Mouse (Mus musculus) cerebellum, adult (tissue): ENCODE measurements around the gene Mgst2.

Experiments used
- ATAC-seq: cut with Nextera tagmentation; 2 replicates; pipeline ENCODE4 v1.9.2; 2017; ENCODE audit warnings: mild to moderate bottlenecking, moderate library complexity, mixed read lengths; ENCODE audit not compliant: insufficient number of reproducible peaks, low FRiP score, low TSS enrichment

Mgst2 gene

GRCm38 (mm10) chr3:51660060-51660459 lies at the start of gene Mgst2:
TSS of gene Mgst2 (plus strand) at chr3:51660360.
- no peak for ATAC-seq

- ATAC-seq, result peak; percentile 64; the same call in 1 of the 2 replicates
Measured at GRCm38 (mm10) chr3:51611972-51612371, 48.2 kb upstream of the Mgst2 start.

DNA sequence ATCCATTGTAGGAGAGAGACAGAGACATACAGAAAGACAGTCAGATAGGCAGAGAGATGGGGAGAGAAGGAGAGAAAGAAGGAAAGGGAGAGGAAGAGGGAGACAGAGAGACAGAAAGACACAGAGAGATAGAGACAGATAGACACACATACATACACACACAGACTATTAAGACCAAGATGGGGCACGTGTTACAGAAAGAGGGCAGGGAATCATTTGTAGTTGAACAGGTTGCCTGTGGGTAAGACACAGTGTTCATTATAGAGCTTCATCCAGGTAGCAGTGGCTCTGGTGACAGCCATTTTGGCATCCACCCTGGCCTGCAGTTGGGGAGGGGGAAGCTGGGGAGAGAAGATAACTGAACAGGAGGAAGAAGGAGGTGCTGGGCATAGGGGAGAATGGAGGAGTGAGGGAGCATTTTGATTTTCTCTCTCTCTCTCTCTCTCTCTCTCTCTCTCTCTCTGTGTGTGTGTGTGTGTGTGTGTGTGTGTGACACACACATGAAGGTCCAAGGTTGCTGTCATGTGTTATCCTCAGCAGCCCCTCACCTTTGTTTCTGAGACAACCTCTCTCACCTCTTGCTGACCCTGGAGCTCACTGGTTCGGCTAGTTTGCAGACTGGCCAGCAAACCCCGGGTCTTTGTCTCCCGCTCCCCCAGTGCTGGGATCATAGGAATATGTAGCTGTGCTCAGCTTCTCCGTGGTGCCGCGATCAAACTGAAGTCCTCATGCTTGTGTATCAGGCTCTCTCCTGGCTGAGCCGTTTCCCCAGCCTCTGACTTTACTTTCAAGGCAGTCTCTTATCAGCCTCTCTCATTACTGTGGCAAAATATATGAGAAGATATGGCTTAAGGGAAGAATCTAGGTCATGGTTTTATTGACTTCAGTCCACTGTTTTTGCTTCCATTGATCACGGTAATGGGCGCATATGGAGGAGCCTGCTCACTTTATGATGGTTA lies 47.5 kb upstream of the Mgst2 start:
- no peak for ATAC-seq

- ATAC-seq, result no peak
Measured at GRCm38 (mm10) chr3:51614278-51614677, 45.9 kb upstream of the Mgst2 start.

GRCm38 (mm10) chr3:51623956-51624355 lies 36.2 kb upstream of the Mgst2 start:
- ATAC-seq, result no peak

- no peak for ATAC-seq
Measured at GRCm38 (mm10) chr3:51627741-51628140, 32.4 kb upstream of the Mgst2 start.

DNA sequence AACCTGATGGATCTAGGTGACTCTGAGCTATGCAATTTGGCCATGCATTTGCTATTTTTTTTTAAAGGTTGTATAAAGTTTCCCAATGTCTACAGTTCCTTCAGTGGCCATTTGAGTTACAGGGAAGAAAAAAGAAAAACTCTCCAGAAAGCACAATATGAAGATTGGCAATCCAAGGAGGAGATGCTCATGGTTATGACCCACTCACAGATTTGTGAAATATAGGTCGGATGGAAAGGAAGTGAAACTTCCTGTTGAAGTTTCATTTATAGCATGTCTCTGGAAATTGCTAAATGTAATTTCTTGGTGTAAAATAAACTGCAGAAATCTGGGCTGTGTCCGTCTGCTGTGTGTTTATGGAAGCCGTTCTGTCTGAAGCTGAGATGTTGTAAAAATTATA lies 31.2 kb upstream of the Mgst2 start:
- ATAC-seq, result no peak

GRCm38 (mm10) chr3:51630746-51631145 lies 29.4 kb upstream of the Mgst2 start:
- ATAC-seq, result no peak

DNA sequence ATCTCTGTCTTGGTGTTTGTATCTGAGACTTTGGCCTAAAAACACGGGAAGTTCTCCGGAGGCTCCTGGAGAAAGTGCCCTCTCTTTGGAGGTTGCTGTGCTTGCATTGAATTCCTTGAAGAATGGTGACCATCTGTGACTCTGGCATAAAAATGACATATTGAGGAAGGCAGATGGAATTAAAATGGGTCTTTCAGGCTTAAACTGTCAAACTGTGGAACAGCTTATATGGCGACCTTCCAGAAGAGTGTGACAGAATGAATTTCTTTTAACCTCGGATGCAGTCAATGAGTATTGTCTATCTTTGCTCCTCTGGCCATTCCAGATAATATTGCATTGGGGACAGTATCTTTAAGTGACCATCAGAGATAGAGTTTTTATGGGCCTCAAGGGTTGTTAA lies 28.2 kb upstream of the Mgst2 start:
- ATAC-seq, result no peak

DNA sequence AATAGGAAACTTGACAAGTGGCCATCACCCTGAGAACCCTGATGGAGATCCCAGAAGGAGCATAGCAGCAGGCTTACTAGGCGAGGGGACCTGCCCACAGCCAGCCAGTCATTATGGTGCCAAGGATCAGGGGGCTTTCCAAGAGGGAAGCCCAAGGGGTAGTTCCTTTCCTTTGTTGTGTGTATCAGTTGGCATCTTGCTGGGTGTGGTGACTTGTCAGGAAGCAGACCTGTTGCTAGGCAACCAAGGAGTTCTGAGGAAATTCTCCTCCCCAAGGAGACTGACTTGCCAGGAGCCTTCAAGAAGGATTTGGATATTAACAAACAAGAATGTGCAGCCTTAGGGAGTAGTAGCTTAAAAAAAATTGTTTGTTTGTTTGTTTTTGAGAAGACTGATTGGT lies 25.7 kb upstream of the Mgst2 start:
- no peak for ATAC-seq

- no peak for ATAC-seq
Measured at GRCm38 (mm10) chr3:51635960-51636359, 24.2 kb upstream of the Mgst2 start.

- no peak for ATAC-seq
Measured at GRCm38 (mm10) chr3:51636700-51637099, 23.5 kb upstream of the Mgst2 start.

DNA sequence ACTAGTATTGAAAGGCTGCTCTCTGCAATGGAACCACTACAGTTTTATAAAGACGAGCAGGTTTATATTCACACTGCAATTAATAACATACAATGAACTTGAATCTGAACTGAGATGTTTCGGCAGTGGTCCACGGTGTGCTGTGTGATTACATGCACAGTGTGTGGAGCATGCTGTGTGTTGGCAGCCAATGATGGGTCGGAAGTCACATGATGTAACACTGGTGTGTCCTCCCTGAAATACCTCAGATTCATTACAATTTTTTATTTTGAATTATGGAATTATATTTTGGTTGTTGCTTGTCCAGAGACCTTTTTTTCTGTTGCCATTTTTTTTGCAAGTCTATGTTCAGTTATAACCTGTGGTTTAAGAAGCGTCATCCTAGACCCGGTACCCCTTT lies 22.8 kb upstream of the Mgst2 start:
- ATAC-seq, result no peak

DNA sequence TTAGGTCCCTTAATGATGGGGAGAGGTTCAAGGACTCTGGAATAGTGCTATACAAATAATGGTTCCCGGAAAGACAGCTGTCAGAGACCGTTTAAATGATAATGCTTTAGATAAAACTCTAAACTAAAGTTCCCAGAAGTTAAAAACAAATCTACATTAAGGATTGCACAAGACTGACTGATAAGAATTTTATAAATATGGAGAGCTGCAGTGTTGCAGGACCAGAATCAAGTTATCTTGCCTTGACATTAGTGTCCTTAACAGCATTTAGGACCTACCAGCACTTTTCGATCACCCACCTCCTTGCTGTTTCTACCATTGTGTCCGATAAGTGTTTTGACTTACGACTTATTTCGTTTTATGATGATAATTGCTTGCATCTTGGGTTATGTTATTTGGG lies 21.9 kb upstream of the Mgst2 start:
- no peak for ATAC-seq

DNA sequence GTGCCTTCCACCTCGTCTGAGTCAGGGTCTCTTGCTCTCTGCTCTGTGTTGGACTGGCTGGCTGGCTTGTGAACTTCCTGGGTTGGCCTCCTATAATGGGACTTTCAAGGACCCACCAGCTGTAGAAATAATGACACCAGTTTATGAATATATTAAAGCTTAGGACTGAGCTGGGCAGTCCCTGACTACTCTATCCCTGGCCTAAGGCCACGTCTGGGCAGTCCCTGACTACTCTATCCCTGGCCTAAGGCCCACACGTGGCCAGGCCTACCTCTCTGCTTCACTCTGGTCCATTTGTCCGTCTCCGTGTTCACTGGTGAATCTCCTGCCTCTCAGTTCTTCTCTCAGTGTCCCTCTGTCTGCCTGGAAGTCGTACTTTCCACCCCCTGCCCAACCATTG lies 14.7 kb upstream of the Mgst2 start:
- no peak for ATAC-seq

DNA sequence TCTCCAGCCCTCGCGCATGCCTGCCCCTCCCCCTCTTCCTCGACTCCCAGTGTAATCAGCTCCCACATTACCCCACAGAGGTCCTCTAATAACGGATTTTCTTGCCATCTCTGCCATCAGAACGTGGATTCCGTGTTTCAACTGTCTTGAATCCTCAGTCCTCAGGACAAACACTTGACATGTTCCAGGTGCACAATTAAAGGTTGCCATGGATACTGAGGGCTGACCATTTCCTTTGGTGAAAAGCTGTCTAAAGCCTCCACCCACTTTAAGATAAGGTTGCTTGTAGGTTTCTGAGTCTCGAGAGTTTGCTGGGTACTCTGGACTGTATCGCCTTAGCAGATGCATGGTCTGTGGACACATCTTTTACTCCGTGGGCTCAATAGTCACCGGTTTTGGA lies 13.9 kb upstream of the Mgst2 start:
- ATAC-seq, result no peak

DNA sequence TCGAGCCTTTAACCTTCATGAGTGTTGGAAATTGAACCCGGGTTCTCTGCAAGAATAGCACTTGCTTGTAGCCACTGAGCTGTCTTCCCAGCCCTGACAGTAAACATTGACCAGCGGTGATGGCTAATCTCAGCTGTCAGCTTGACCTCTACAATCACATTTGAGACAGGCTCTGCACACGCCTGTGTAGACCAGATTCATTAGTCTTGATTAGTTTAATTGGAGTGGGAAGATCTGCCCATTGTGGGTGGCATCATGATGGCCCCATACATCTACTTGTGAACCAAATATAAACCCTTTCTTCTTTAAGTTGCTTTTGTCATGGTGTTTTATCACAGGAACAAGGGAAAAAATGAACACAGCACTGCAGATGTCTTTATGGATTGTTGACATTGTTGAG lies 12.8 kb upstream of the Mgst2 start:
- ATAC-seq, result no peak

DNA sequence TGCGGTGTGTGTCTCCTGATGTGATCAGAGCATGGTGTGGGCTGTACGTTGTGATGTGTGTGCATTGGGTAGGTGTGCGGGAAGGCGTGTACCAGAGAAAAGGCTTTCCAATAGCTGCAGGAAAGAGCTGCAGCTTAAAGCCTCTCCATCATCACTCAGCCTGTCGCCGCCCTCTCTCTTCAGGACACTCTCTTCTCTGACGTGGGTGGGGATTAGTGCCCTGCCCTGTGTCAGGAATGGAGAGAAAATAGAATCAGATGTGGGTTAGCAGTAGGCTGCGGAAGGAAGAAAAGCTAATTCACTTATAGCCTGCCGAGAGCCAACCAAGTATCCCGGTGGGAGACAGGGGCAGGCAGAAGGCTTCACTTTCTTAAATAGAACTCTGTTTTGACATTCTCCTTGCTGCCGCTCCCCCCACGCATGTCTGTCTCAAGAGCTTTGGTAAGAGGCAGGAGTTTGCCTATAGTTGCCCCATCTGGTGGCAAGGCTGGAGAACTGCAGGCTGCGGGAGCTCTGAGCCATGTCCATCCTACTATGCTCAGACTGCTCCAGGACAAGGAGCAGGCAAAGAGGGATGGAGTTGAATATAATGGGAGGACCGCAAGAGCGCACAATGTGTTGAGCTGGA lies 12.0 kb upstream of the Mgst2 start:
- ATAC-seq, result peak; percentile 71

GRCm38 (mm10) chr3:51649426-51649825 lies 10.7 kb upstream of the Mgst2 start:
- no peak for ATAC-seq

DNA sequence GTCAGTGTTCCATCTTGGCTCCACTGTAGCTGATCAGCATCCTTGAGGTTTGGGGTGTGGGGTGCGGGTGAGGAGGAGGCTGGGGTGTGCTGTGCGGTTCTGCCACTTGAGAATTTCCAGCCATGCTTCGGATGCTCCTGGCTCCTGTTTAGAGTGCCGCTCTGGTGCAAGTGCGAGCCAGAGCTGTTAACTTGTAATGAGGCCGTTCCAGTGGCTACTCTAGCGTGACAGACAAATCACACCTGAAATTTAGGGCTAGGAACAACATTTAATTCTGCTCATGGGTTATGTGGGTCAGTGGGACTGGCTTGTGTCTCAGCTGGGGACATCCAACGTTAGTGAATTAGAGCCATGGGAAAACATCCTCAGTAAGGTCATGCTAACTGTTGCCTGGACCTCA lies 10.2 kb upstream of the Mgst2 start:
- ATAC-seq, result no peak

- no peak for ATAC-seq
Measured at GRCm38 (mm10) chr3:51651149-51651548, 9.0 kb upstream of the Mgst2 start.

- peak; percentile 84 for ATAC-seq
Measured at GRCm38 (mm10) chr3:51652292-51652691, 7.9 kb upstream of the Mgst2 start.
